Mouse (Mus musculus): ENCODE results near the gene Nexmif. TPM values are rescaled to one million over a fixed set of nuclear protein-coding genes. Genes with fewer than 3 reads are reported as not detected.

Gene Nexmif
- 0.08 TPM in 1 of 2 replicates, not detected in the other for polyA plus RNA-seq (2012; rRNA removed)

GRCm38 (mm10) chrX:104200736-104201591 lies at the start of gene Nexmif:
Gene Nexmif (minus strand): TSS chrX:104201185.
- Histone ChIP-seq H3K4me1 (ENCODE audit: control insufficient read depth, insufficient read depth, insufficient read length, low read length) (peaks cover 2% of the 10 kb centered on the region; the same call in 1 of the 2 replicates), H3K36me3 (ENCODE audit: control insufficient read depth, insufficient read depth, low read length) (no peaks in the 10 kb centered on the region), H3K4me3 (ENCODE audit: low read depth, low read length) (peak within 1 kb of the TSS; percentile 63), H3K27ac (ENCODE audit: insufficient read depth, low read depth, low read length) (no peak within 1 kb of the TSS), H3K27me3 (ENCODE audit: control insufficient read depth, insufficient read depth, low read length) (peaks cover 13% of the 10 kb centered on the region)
- WGBS = 22% methylated on average over 65 of the region's 70 CpGs
- TF ChIP-seq POLR2A (IDR thresholded peaks at IDR 0.05; ENCODE audit: low read depth, low read length) (no peak), CTCF (IDR thresholded peaks at IDR 0.05; ENCODE audit: extremely low read depth, insufficient read length, insufficient replicate concordance, low read depth, low read length) (no peak)

- H3K4me3 ChIP-seq (ENCODE audit: low read depth, low read length) = no peak overlapping the region
- no peak overlapping the region for H3K27ac ChIP-seq (ENCODE audit: insufficient read depth, low read depth, low read length)
- no peaks in the 10 kb centered on the region for H3K4me1 ChIP-seq (ENCODE audit: control insufficient read depth, insufficient read depth, insufficient read length, low read length)
- 66% methylated on average over 2 of the region's 2 CpGs for WGBS
- TF ChIP-seq POLR2A (IDR thresholded peaks at IDR 0.05; ENCODE audit: low read depth, low read length) (no peak), CTCF (IDR thresholded peaks at IDR 0.05; ENCODE audit: extremely low read depth, insufficient read length, insufficient replicate concordance, low read depth, low read length) (no peak)
- no peaks in the 10 kb centered on the region for H3K27me3 ChIP-seq (ENCODE audit: control insufficient read depth, insufficient read depth, low read length)
- no peaks in the 10 kb centered on the region for H3K36me3 ChIP-seq (ENCODE audit: control insufficient read depth, insufficient read depth, low read length)
Observed at GRCm38 (mm10) chrX:104208701-104209100, 7.7 kb upstream of the Nexmif start.

- H3K36me3 ChIP-seq (ENCODE audit: control insufficient read depth, insufficient read depth, low read length) = no peaks in the 10 kb centered on the region
- H3K27me3 ChIP-seq (ENCODE audit: control insufficient read depth, insufficient read depth, low read length) = peaks cover 13% of the 10 kb centered on the region
- H3K27ac ChIP-seq (ENCODE audit: insufficient read depth, low read depth, low read length) = no peak overlapping the region
- 18% methylated on average over 20 of the region's 21 CpGs for WGBS
- H3K4me3 ChIP-seq (ENCODE audit: low read depth, low read length) = no peak overlapping the region; the same call in 1 of the 2 replicates
- H3K4me1 ChIP-seq (ENCODE audit: control insufficient read depth, insufficient read depth, insufficient read length, low read length) = peaks cover 2% of the 10 kb centered on the region; the same call in 1 of the 2 replicates
- TF ChIP-seq CTCF (IDR thresholded peaks at IDR 0.05; ENCODE audit: extremely low read depth, insufficient read length, insufficient replicate concordance, low read depth, low read length) (no peak), POLR2A (IDR thresholded peaks at IDR 0.05; ENCODE audit: low read depth, low read length) (no peak)
Observed at GRCm38 (mm10) chrX:104201592-104202139, 681 bp upstream of the Nexmif start.

GRCm38 (mm10) chrX:104200388-104200735 lies 623 bp downstream of the Nexmif start:
- peaks cover 2% of the 10 kb centered on the region; the same call in 1 of the 2 replicates for H3K4me1 ChIP-seq (ENCODE audit: control insufficient read depth, insufficient read depth, insufficient read length, low read length)
- no peak overlapping the region for H3K27ac ChIP-seq (ENCODE audit: insufficient read depth, low read depth, low read length)
- TF ChIP-seq POLR2A (IDR thresholded peaks at IDR 0.05; ENCODE audit: low read depth, low read length) (no peak), CTCF (IDR thresholded peaks at IDR 0.05; ENCODE audit: extremely low read depth, insufficient read length, insufficient replicate concordance, low read depth, low read length) (no peak)
- WGBS = 20% methylated on average over 29 of the region's 37 CpGs
- peak overlapping the region; percentile 63 for H3K4me3 ChIP-seq (ENCODE audit: low read depth, low read length)
- no peaks in the 10 kb centered on the region for H3K36me3 ChIP-seq (ENCODE audit: control insufficient read depth, insufficient read depth, low read length)
- peaks cover 13% of the 10 kb centered on the region for H3K27me3 ChIP-seq (ENCODE audit: control insufficient read depth, insufficient read depth, low read length)

GRCm38 (mm10) chrX:104199611-104200387 lies 1.2 kb downstream of the Nexmif start:
- H3K36me3 ChIP-seq (ENCODE audit: control insufficient read depth, insufficient read depth, low read length) = no peaks in the 10 kb centered on the region
- H3K27me3 ChIP-seq (ENCODE audit: control insufficient read depth, insufficient read depth, low read length) = peaks cover 13% of the 10 kb centered on the region
- peak overlapping the region; percentile 63 for H3K4me3 ChIP-seq (ENCODE audit: low read depth, low read length)
- H3K4me1 ChIP-seq (ENCODE audit: control insufficient read depth, insufficient read depth, insufficient read length, low read length) = peaks cover 2% of the 10 kb centered on the region; the same call in 1 of the 2 replicates
- TF ChIP-seq CTCF (IDR thresholded peaks at IDR 0.05; ENCODE audit: extremely low read depth, insufficient read length, insufficient replicate concordance, low read depth, low read length) = no peak
- no peak for TF ChIP-seq POLR2A (IDR thresholded peaks at IDR 0.05; ENCODE audit: low read depth, low read length)
- H3K27ac ChIP-seq (ENCODE audit: insufficient read depth, low read depth, low read length) = no peak overlapping the region
- 19% methylated on average over 79 of the region's 100 CpGs for WGBS

- TF ChIP-seq POLR2A (IDR thresholded peaks at IDR 0.05; ENCODE audit: low read depth, low read length) (no peak), CTCF (IDR thresholded peaks at IDR 0.05; ENCODE audit: extremely low read depth, insufficient read length, insufficient replicate concordance, low read depth, low read length) (no peak)
- peaks cover 13% of the 10 kb centered on the region for H3K27me3 ChIP-seq (ENCODE audit: control insufficient read depth, insufficient read depth, low read length)
- no peaks in the 10 kb centered on the region for H3K36me3 ChIP-seq (ENCODE audit: control insufficient read depth, insufficient read depth, low read length)
- H3K27ac ChIP-seq (ENCODE audit: insufficient read depth, low read depth, low read length) = no peak overlapping the region
- 61% methylated on average over 5 of the region's 5 CpGs for WGBS
- H3K4me1 ChIP-seq (ENCODE audit: control insufficient read depth, insufficient read depth, insufficient read length, low read length) = peaks cover 2% of the 10 kb centered on the region; the same call in 1 of the 2 replicates
- H3K4me3 ChIP-seq (ENCODE audit: low read depth, low read length) = no peak overlapping the region
Observed at GRCm38 (mm10) chrX:104199070-104199469, 1.9 kb downstream of the Nexmif start.
